In genomic region chr4:109484621-109485020, GRCm38 (mm10) we compare ENCODE assay signal across 8 mouse cellular contexts. TPM values are rescaled to one million over a fixed set of nuclear protein-coding genes. Genes with fewer than 3 reads are reported as not detected.
DNase-seq lines count a peak whose midpoint lies in the region; ATAC-seq and TF ChIP-seq lines count a peak whose summit lies in the region.

Gene Rnf11, minus strand, starts transcription at chr4:109484728.

- ATAC-seq in kidney, embryonic 15.5 days (replicated peaks; ENCODE audit: low FRiP score) = no peak
- peak; percentile 94 for ATAC-seq in megakaryocyte, adult 5-6 weeks (ENCODE audit: poor library complexity, severe bottlenecking)

- no peak for TF ChIP-seq POLR2A in cortical plate, adult 2 months (IDR thresholded peaks at IDR 0.05; ENCODE audit: extremely low read depth, insufficient read depth, low read length)

- no peaks in the 10 kb centered on the region for H3K36me3 ChIP-seq in kidney, embryonic 15.5 days

- no peaks in the 10 kb centered on the region for H3K9me3 ChIP-seq in kidney, embryonic 15.5 days (replicated peaks)

- H3K4me3 ChIP-seq in kidney, embryonic 15.5 days (replicated peaks) = no peak within 1 kb of the TSS
- no peak within 1 kb of the TSS for H3K4me3 ChIP-seq in cortical plate, adult 2 months (ENCODE audit: insufficient read depth, low read length)

- no peak within 1 kb of the TSS for H3K27ac ChIP-seq in kidney, embryonic 15.5 days
- no peak within 1 kb of the TSS for H3K27ac ChIP-seq in cortical plate, adult 2 months (ENCODE audit: insufficient read depth, low read length)

- H3K4me2 ChIP-seq in kidney, embryonic 15.5 days = no peak within 1 kb of the TSS

- H3K27me3 ChIP-seq in kidney, embryonic 15.5 days = no peaks in the 10 kb centered on the region

- no peaks in the 10 kb centered on the region for H3K4me1 ChIP-seq in kidney, embryonic 15.5 days
- H3K4me1 ChIP-seq in cortical plate, adult 2 months (ENCODE audit: control insufficient read depth, insufficient read depth, low read length) = no peaks in the 10 kb centered on the region

- 87% methylated on average over 3 of the region's 3 CpGs for WGBS in kidney, embryonic 15.5 days

- H3K9ac ChIP-seq in kidney, embryonic 15.5 days = no peak within 1 kb of the TSS

- TF ChIP-seq CTCF in cortical plate, adult 2 months (IDR thresholded peaks at IDR 0.05; ENCODE audit: extremely low read depth, insufficient read depth, low read length) = no peak

- no peak for DNase-seq in kidney, postnatal 4 days
- DNase-seq in heart, adult 18-20 months = no peak
- DNase-seq in layer of hippocampus, postnatal 14 days (ENCODE audit: low spot score in 2 of 2) = no peak
- no peak for DNase-seq in right cerebral cortex, postnatal 14 days
- no peak for DNase-seq in cerebellum, adult 9-10 months

RNA-seq across cellular contexts. Expression of gene Rnf11, which starts in this region (rescaled TPM):
- polyA plus RNA-seq in kidney, embryonic 15.5 days (2015; fragmentation: Nextera tagmentation; extraction: Ambion mirVana) = 31.9 and 36.8 TPM in 2 replicates
- 174 and 187 TPM in 2 replicates for polyA plus RNA-seq in cortical plate, adult 2 months (2012; rRNA removed)
- 100 to 1,000 TPM in 1 of 2 experiments, 10 to 100 TPM in 1; 94.8 to 102 TPM for total RNA-seq in heart, adult 18-20 months (2021)
- 100 to 1,000 TPM; 171 to 186 TPM for total RNA-seq in layer of hippocampus, postnatal 14 days (2021)
- 27.2 and 28.8 TPM in 2 replicates for total RNA-seq in megakaryocyte, adult 5-6 weeks (2015)
- 27.6 and 31.5 TPM in 2 replicates for total RNA-seq in megakaryocyte, adult 5-6 weeks (2017)
